Mouse (Mus musculus): ENCODE data around the gene Clrn3. TPM values are rescaled to one million over a fixed set of nuclear protein-coding genes. Genes with fewer than 3 reads are reported as not detected.

Clrn3 gene
- total and polyA plus RNA-seq, 2 experiments = 0.02 TPM; not detected in 1

DNA sequence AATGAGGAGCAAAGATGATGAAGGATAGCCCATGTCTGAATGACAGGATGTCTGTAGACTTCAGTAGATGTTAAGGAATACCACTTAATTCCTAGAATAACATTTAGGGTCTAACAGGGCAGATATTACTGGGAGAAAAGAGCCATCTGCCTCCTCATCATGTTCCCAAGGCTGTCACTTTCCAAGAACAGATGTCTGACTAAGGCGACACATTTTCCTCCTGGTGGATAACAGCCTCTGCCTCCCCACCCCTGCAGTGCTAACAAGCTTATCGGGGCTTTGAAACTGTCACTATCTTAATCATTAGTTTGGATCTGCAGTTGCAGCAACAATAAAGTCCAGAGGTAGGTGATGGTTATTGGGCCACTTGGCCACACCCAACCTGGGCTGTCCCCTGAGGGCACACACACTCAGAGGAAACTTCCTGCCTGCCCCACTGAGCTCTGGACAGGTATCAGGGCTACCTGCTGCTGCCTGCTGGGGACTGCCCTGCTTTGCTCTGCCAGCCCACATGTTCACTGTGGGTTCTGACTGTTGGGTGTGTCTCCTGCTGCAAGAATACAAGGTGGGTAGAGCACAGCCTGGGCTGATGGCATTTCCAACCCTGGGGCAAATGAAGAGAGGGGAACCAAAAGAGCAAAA is 6.2 kb upstream of the Clrn3 start:
- H3K27me3 ChIP-seq (ENCODE audit: control insufficient read depth, insufficient read depth, low read length) = 0 out of 2 replicates have a peak, but pooled peaks cover 5% of the 10 kb centered on the region
- H3K27ac ChIP-seq (replicated peaks; ENCODE audit: insufficient read depth, low read depth, low read length) = no peak overlapping the region

DNA sequence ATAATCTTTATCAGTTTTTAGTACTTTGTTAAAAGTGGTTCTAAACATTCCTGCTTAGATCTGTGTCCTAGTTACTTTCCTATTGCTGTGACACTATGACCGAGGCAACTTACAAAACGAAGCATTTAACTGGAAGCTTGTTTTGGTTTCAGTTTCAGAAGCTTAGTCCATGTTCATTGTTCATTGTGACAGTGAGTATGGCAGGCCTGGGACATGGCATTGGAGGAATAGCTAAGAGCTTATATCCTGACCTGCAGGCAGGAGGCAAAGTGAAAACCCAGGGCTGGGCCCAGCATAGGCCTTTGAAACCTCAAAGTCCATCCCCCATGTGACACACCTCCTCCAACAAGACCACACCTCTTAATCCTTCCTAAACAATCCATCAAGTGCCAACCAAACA is 614 bp upstream of the Clrn3 start:
- DNase-seq (ENCODE audit: extremely low read depth, low read depth, low spot score) = no peak
- no peaks in the 10 kb centered on the region for H3K27me3 ChIP-seq (ENCODE audit: control insufficient read depth, insufficient read depth, low read length)
- H3K27ac ChIP-seq (replicated peaks; ENCODE audit: insufficient read depth, low read depth, low read length) = no peak overlapping the region
- H3K4me3 ChIP-seq (ENCODE audit: insufficient read depth, low read depth, low read length) = no peak overlapping the region
- TF ChIP-seq CTCF (IDR thresholded peaks at IDR 0.05; ENCODE audit: low read depth, low read length) (no peak), POLR2A (IDR thresholded peaks at IDR 0.05; ENCODE audit: extremely low read depth, insufficient read depth, low read length) (no peak)
- no peaks in the 10 kb centered on the region for H3K79me2 ChIP-seq (ENCODE audit: control insufficient read depth, insufficient read depth, low read length)
- H3K9ac ChIP-seq (ENCODE audit: low read depth, low read length) = no peak overlapping the region
- no peaks in the 10 kb centered on the region for H3K4me1 ChIP-seq (ENCODE audit: control insufficient read depth, insufficient read depth, low read length)
- no peaks in the 10 kb centered on the region for H3K36me3 ChIP-seq (ENCODE audit: control insufficient read depth, insufficient read depth, low read length)
- WGBS = 93% methylated on average over 2 of the region's 2 CpGs

More for the DNA sequence above, 6.2 kb upstream of the Clrn3 start:
- H3K4me1 ChIP-seq (ENCODE audit: control insufficient read depth, insufficient read depth, low read length) = 0 out of 2 replicates have a peak, but pooled peaks cover 4% of the 10 kb centered on the region
- no peak overlapping the region for H3K4me3 ChIP-seq (ENCODE audit: insufficient read depth, low read depth, low read length)
- DNase-seq (ENCODE audit: extremely low read depth, low read depth, low spot score) = no peak
- H3K79me2 ChIP-seq (ENCODE audit: control insufficient read depth, insufficient read depth, low read length) = no peaks in the 10 kb centered on the region
- H3K9ac ChIP-seq (ENCODE audit: low read depth, low read length) = no peak overlapping the region
- WGBS = 66% methylated on average over 2 of the region's 2 CpGs
- TF ChIP-seq POLR2A (IDR thresholded peaks at IDR 0.05; ENCODE audit: extremely low read depth, insufficient read depth, low read length) = no peak
- no peak for TF ChIP-seq CTCF (IDR thresholded peaks at IDR 0.05; ENCODE audit: low read depth, low read length)
- H3K36me3 ChIP-seq (ENCODE audit: control insufficient read depth, insufficient read depth, low read length) = no peaks in the 10 kb centered on the region

DNA sequence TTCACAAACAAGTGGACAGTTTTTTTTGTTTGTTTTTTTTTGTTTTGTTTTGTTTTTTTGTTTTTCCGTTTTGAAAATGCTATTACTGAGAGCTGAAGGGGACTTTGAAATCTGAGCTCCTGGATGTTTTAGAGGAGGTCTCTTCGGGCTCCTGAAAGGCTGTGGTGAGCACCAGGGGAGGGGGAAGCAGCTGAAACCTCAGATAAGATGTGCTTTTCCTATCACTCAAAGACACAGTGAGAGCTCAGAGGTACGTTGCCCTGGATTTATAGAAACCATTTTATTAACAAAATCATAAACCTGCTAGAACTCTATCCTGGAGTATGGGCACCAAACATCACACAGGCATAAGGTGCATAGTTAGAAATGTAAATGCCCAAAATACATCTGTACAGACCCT is 1.3 kb downstream of the Clrn3 start:
- Histone ChIP-seq H3K36me3 (ENCODE audit: control insufficient read depth, insufficient read depth, low read length) (no peaks in the 10 kb centered on the region), H3K27ac (replicated peaks; ENCODE audit: insufficient read depth, low read depth, low read length) (no peak overlapping the region), H3K27me3 (ENCODE audit: control insufficient read depth, insufficient read depth, low read length) (no peaks in the 10 kb centered on the region), H3K79me2 (ENCODE audit: control insufficient read depth, insufficient read depth, low read length) (no peaks in the 10 kb centered on the region), H3K4me3 (ENCODE audit: insufficient read depth, low read depth, low read length) (no peak overlapping the region), H3K9ac (ENCODE audit: low read depth, low read length) (no peak overlapping the region), H3K4me1 (ENCODE audit: control insufficient read depth, insufficient read depth, low read length) (no peaks in the 10 kb centered on the region)
- WGBS = 63% methylated on average over 3 of the region's 3 CpGs
- no peak for DNase-seq (ENCODE audit: extremely low read depth, low read depth, low spot score)
- TF ChIP-seq POLR2A (IDR thresholded peaks at IDR 0.05; ENCODE audit: extremely low read depth, insufficient read depth, low read length) (no peak), CTCF (IDR thresholded peaks at IDR 0.05; ENCODE audit: low read depth, low read length) (no peak)

DNA sequence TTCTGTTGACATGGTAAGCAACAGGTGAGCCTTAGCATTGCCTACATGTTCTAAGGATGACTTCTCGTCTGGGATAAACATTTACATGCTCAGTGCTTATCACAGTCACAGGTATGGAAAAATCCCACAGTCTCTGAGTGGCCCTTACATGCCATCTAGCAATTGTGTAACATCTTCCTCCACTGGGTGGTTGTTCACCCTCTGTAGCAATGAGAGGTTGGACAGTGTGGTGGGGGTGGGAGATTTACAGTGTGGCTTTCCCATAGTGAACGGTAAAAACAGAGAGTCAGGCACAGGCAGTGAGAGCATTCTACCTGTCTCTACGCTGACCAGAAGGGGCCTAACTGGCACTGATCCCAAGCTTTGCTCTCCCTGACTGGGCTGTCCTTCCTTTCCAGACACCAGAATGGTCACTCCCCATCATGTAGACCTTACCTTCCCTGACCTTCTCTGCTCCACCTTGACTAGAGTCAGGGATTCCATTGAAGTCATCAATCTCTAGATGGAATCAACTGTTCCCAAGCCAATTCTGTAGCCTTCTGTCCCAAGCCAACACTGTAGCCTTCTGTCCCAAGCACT is 1.8 kb downstream of the Clrn3 start:
- H3K36me3 ChIP-seq (ENCODE audit: control insufficient read depth, insufficient read depth, low read length) = no peaks in the 10 kb centered on the region
- 81% methylated on average over 3 of the region's 3 CpGs for WGBS
- H3K9ac ChIP-seq (ENCODE audit: low read depth, low read length) = no peak overlapping the region
- no peak overlapping the region for H3K4me3 ChIP-seq (ENCODE audit: insufficient read depth, low read depth, low read length)
- H3K4me1 ChIP-seq (ENCODE audit: control insufficient read depth, insufficient read depth, low read length) = no peaks in the 10 kb centered on the region
- no peak overlapping the region for H3K27ac ChIP-seq (replicated peaks; ENCODE audit: insufficient read depth, low read depth, low read length)
- no peak for TF ChIP-seq CTCF (IDR thresholded peaks at IDR 0.05; ENCODE audit: low read depth, low read length)
- DNase-seq (ENCODE audit: extremely low read depth, low read depth, low spot score) = no peak
- H3K27me3 ChIP-seq (ENCODE audit: control insufficient read depth, insufficient read depth, low read length) = no peaks in the 10 kb centered on the region
- no peaks in the 10 kb centered on the region for H3K79me2 ChIP-seq (ENCODE audit: control insufficient read depth, insufficient read depth, low read length)

DNA sequence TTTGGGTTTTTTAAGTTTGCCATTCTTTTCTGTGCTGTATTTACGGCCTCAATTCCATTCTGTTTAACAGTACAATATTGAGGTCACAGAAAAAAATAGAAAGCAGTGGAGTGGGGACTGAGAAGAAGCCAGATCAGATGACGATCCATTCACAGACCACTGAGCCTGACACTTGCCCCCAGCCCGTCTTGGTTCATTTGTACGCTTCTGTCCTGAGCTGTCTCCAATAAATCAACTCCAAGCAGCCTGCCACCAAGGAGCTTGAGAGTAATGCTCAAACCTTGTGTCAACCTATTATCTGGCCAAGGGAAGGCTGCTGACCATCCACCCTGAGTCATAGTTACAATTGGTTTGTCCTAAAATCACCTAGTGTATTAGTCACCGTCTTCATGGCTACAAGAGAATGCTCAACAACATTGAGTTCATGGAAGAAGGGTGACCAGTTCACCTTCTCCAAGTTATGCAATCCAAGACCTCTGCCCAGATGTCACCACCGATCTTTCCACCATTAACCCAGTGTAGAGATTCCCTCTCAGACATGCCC is 4.0 kb downstream of the Clrn3 start:
- H3K4me3 ChIP-seq (ENCODE audit: insufficient read depth, low read depth, low read length) = no peak overlapping the region
- H3K27ac ChIP-seq (replicated peaks; ENCODE audit: insufficient read depth, low read depth, low read length) = no peak overlapping the region
- TF ChIP-seq CTCF (IDR thresholded peaks at IDR 0.05; ENCODE audit: low read depth, low read length) (no peak), POLR2A (IDR thresholded peaks at IDR 0.05; ENCODE audit: extremely low read depth, insufficient read depth, low read length) (no peak)
- no peak overlapping the region for H3K9ac ChIP-seq (ENCODE audit: low read depth, low read length)
- no peak for DNase-seq (ENCODE audit: extremely low read depth, low read depth, low spot score)
- H3K79me2 ChIP-seq (ENCODE audit: control insufficient read depth, insufficient read depth, low read length) = no peaks in the 10 kb centered on the region
- WGBS = 94% methylated on average over 6 of the region's 6 CpGs
- no peaks in the 10 kb centered on the region for H3K36me3 ChIP-seq (ENCODE audit: control insufficient read depth, insufficient read depth, low read length)
- no peaks in the 10 kb centered on the region for H3K27me3 ChIP-seq (ENCODE audit: control insufficient read depth, insufficient read depth, low read length)
- no peaks in the 10 kb centered on the region for H3K4me1 ChIP-seq (ENCODE audit: control insufficient read depth, insufficient read depth, low read length)

DNA sequence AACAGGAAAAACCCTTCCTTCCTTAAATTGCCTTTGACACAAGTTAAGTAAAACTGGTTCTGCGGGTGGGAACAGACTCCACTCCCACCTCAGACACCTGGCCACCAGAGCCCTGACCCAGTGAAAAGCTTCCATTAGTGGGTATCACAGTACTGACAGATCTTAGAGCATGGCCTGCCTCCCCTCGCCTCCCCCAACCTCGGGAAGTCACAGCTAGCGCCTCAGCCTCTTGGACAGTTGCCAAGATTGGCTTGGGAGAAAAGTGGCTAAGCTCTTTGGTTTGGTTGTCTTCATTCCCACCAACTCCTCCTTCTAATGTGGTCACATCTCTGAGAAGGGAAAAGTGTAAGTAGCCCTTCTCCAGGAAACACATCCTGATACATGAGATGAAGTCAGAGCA is 4.5 kb downstream of the Clrn3 start:
- Histone ChIP-seq H3K36me3 (ENCODE audit: control insufficient read depth, insufficient read depth, low read length) (no peaks in the 10 kb centered on the region), H3K4me3 (ENCODE audit: insufficient read depth, low read depth, low read length) (no peak overlapping the region), H3K4me1 (ENCODE audit: control insufficient read depth, insufficient read depth, low read length) (no peaks in the 10 kb centered on the region), H3K27me3 (ENCODE audit: control insufficient read depth, insufficient read depth, low read length) (no peaks in the 10 kb centered on the region), H3K9ac (ENCODE audit: low read depth, low read length) (no peak overlapping the region), H3K79me2 (ENCODE audit: control insufficient read depth, insufficient read depth, low read length) (no peaks in the 10 kb centered on the region), H3K27ac (replicated peaks; ENCODE audit: insufficient read depth, low read depth, low read length) (no peak overlapping the region)
- DNase-seq (ENCODE audit: extremely low read depth, low read depth, low spot score) = no peak
- WGBS = 66% methylated on average over 4 of the region's 4 CpGs
- TF ChIP-seq CTCF (IDR thresholded peaks at IDR 0.05; ENCODE audit: low read depth, low read length) (no peak), POLR2A (IDR thresholded peaks at IDR 0.05; ENCODE audit: extremely low read depth, insufficient read depth, low read length) (no peak)
